In the genomic region with DNA sequence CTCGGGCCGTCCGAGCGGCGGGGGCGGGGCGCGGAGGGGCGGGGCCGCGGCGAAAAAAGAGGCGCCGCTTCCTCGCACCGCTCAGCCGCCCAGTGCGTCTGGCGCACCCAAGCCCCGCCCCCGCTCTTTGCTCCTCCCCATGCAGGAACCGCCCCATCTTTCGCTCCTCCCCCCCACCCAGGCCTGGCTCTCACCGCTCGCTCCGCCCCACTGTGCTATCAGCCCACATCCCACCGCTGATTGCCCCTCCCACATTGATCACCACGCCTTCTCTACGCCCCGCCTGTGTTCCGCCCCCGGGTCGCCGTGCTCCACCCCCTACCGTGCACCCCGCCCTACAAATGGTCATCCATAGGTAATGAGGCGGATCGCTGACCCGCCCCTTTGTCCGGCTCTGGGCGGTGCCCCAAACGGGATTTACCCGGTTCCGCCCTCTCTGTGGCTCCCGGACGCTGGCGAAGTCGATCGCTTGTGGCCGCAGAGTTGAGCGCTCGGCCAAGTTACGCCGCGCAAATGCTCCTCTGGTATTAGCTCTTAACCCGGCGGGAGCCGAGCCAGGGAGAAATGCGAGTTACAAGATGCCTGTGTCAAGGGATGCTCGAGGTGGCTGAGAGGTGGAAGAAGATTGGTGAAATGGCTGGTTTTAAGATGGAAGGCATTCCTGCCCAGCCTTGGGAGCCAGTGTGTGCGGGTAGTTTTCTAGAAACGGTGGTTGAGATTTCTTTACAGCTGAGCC, we compare ENCODE assay signal across 8 mouse cellular contexts. TPM values are rescaled to one million over a fixed set of nuclear protein-coding genes. Genes with fewer than 3 reads are reported as not detected.
DNase-seq lines count a peak whose midpoint lies in the region; ATAC-seq lines count a peak whose summit lies in the region.

No protein-coding gene starts in this region.

- peak; percentile 94 for DNase-seq in MN1 (ENCODE audit: low spot score)
- peak; percentile 96 for DNase-seq in cerebellum, adult 9-10 months
- DNase-seq in hindbrain, embryonic 11.5 days (ENCODE audit: low spot score) = peak; percentile 98
- DNase-seq in layer of hippocampus, postnatal 14 days (ENCODE audit: low spot score in 2 of 2) = peak; percentile 90 to 97
- peak; percentile 99 for DNase-seq in lung, postnatal 14 days
- DNase-seq in retina, adult 2 months (ENCODE audit: low read depth, low spot score) = peak; percentile 97
- peak; percentile 94 to 96 for DNase-seq in thymus, postnatal 36 days

- peak; percentile 73 for ATAC-seq in frontal cortex, adult (ENCODE audit: low TSS enrichment)
- peak; percentile 93 for ATAC-seq in hindbrain, embryonic 11.5 days (ENCODE audit: low FRiP score)

- peak overlapping the region; percentile 89 for H3K4me3 ChIP-seq in hindbrain, embryonic 11.5 days (ENCODE audit: low read depth, low read length)

- H3K36me3 ChIP-seq in hindbrain, embryonic 11.5 days (ENCODE audit: control insufficient read depth, insufficient read depth, low read length) = no peaks in the 10 kb centered on the region

- H3K4me1 ChIP-seq in hindbrain, embryonic 11.5 days (replicated peaks; ENCODE audit: control insufficient read depth, insufficient read depth, low read length) = peaks cover 7% of the 10 kb centered on the region

- H3K27me3 ChIP-seq in hindbrain, embryonic 11.5 days (ENCODE audit: control insufficient read depth, insufficient read depth, low read length) = no peaks in the 10 kb centered on the region

- under 1% methylated on average over 37 of the region's 62 CpGs for WGBS in hindbrain, embryonic 11.5 days

- H3K9me3 ChIP-seq in hindbrain, embryonic 11.5 days (ENCODE audit: control insufficient read depth, low read length) = no peaks in the 10 kb centered on the region

- H3K27ac ChIP-seq in hindbrain, embryonic 11.5 days (ENCODE audit: low read depth, low read length) = peak overlapping the region; percentile 89

- H3K9ac ChIP-seq in hindbrain, embryonic 11.5 days (ENCODE audit: low read depth, low read length) = peak overlapping the region; percentile 91

- H3K4me2 ChIP-seq in hindbrain, embryonic 11.5 days (replicated peaks; ENCODE audit: low read depth, low read length) = peak overlapping the region; percentile 55

RNA-seq across cellular contexts. Expression of gene Tspan14, which starts 0.4 kb away (rescaled TPM):
- polyA plus RNA-seq in hindbrain, embryonic 11.5 days (2014; fragmentation: Nextera tagmentation; extraction: Ambion mirVana) = 96.5 and 105 TPM in 2 replicates
- total RNA-seq in layer of hippocampus, postnatal 14 days (2021) = 10 to 100 TPM; 34.5 to 35.5 TPM

RNA-seq across cellular contexts. Expression of gene Fam213a, which starts 46.6 kb away (rescaled TPM):
- polyA plus RNA-seq in hindbrain, embryonic 11.5 days (2014; fragmentation: Nextera tagmentation; extraction: Ambion mirVana) = 54.9 and 65.8 TPM in 2 replicates
- total RNA-seq in layer of hippocampus, postnatal 14 days (2021) = 100 to 1,000 TPM; 139 to 145 TPM

Comparison
In these comparisons a context has a peak if more than half of its experiments do, and no peak if none do; other contexts are left out.
1. Peak in every context shown above with its lines: DNase-seq, ATAC-seq, H3K4me3 ChIP-seq and H3K27ac ChIP-seq.